Mouse (Mus musculus): ENCODE data around the gene Nop53. TPM values are rescaled to one million over a fixed set of nuclear protein-coding genes. Genes with fewer than 3 reads are reported as not detected.

The Nop53 gene
- 104 and 111 TPM in 2 replicates for polyA plus RNA-seq (2015; fragmentation: Nextera tagmentation; extraction: Ambion mirVana)

DNA sequence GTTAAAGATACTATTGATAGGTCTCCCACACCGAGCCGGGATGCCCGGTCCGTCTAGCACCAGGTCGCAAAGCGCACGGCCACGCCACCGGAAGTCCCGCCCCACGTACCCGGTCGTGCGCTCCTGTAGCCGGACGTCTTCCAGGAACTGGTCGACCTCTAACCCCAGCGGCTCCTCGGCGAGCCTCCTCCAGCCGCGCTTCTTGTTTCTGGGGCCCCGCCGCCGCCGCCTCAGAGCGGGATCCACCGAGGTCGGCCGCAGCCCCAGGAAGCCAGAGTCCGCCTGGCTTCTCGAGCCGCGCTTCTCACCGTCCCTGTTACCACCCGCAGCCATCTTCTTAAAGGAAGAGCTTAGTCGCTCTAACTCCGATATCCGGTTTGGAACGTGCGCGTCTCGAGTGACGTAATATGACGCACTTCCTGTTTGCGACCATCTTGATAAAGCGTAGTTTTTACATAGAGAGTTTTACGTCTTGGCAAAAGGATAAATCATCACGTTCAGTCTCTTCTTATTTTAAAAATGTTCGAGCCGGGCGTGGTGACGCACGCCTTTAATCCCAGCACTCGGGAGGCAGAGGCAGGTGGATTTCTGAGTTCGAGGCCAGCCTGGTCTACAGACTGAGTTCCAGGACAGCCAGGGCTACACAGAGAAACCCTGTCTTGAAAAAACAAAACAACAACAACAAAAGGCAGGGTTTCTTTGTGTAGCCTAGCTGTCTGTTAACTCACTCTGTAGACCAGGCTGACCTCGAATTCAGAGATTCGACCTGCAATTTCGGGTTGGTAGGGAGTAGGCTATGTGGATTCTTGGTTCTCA lies at the start of gene Nop53:
Nop53 (minus strand) TSS at position 354 of the 816 bp plus-strand sequence.
- Histone ChIP-seq H3K9me3 (ENCODE audit: control insufficient read depth, low read length) (no peaks in the 10 kb centered on the region), H3K36me3 (ENCODE audit: control insufficient read depth, insufficient read depth, low read length) (peaks cover 20% of the 10 kb centered on the region), H3K4me1 (ENCODE audit: control insufficient read depth, insufficient read depth, low read depth, low read length) (peaks cover 17% of the 10 kb centered on the region), H3K4me3 (ENCODE audit: low read length) (peak within 1 kb of the TSS; percentile 75), H3K4me2 (ENCODE audit: low read length) (peak within 1 kb of the TSS; percentile 95), H3K27ac (ENCODE audit: low read depth, low read length) (peak within 1 kb of the TSS; percentile 97), H3K27me3 (replicated peaks; ENCODE audit: control insufficient read depth, insufficient read depth, low read length) (no peaks in the 10 kb centered on the region), H3K9ac (ENCODE audit: low read depth, low read length) (peak within 1 kb of the TSS; percentile 82)
- ATAC-seq, result peak; percentile 95
- 2% methylated on average over 59 of the region's 59 CpGs for WGBS

DNA sequence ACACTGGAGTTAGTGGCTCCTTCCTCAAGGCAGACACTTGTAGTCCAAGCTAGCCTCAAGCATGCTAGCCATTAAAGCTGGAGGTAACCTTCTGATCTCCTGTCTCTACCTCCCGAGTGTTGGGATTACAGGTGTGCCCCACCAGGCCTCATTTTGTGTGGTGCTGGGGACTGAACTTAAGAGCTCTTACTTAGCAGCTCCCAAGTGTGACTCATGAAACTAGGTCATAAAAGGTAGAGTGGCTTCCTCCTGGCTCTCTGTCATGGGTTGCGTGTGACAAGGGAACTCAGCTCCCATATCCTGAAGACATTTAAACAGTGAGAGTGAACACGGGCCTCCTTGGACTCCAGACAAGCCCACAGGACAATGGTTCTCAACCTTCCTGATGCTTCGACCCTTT lies 47.9 kb upstream of the Nop53 start:
- 96% methylated on average over 4 of the region's 4 CpGs for WGBS
- Histone ChIP-seq H3K4me2 (ENCODE audit: low read length) (no peak overlapping the region), H3K9ac (ENCODE audit: low read depth, low read length) (no peak overlapping the region), H3K27ac (ENCODE audit: low read depth, low read length) (no peak overlapping the region), H3K9me3 (ENCODE audit: control insufficient read depth, low read length) (no peaks in the 10 kb centered on the region), H3K4me3 (ENCODE audit: low read length) (no peak overlapping the region), H3K4me1 (ENCODE audit: control insufficient read depth, insufficient read depth, low read depth, low read length) (no peaks in the 10 kb centered on the region), H3K27me3 (replicated peaks; ENCODE audit: control insufficient read depth, insufficient read depth, low read length) (no peaks in the 10 kb centered on the region), H3K36me3 (ENCODE audit: control insufficient read depth, insufficient read depth, low read length) (peaks cover 38% of the 10 kb centered on the region)
- ATAC-seq, result no peak

DNA sequence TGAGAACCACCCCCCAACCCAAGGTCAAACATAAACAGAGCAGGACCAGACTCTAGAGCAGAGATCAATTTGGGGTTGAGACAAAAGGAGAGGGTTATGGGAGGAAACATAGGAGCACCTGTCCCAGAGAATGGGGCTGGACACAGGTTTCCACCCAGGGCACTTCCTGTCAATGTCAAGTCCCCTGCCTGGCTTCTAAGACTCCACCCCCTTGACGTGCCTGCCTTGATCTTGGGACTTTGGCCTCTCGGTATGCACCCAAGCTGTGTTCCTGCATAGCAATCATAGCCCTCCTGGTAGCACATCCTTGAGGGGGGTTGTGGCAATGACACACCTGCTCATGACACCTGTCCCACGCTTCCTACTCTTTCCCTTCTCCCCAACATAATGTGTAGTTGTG lies 47.3 kb upstream of the Nop53 start:
- H3K4me1 ChIP-seq (ENCODE audit: control insufficient read depth, insufficient read depth, low read depth, low read length), result no peaks in the 10 kb centered on the region
- H3K4me3 ChIP-seq (ENCODE audit: low read length), result no peak overlapping the region
- H3K27me3 ChIP-seq (replicated peaks; ENCODE audit: control insufficient read depth, insufficient read depth, low read length), result no peaks in the 10 kb centered on the region
- 87% methylated on average over 3 of the region's 3 CpGs for WGBS
- no peak overlapping the region for H3K4me2 ChIP-seq (ENCODE audit: low read length)
- no peak overlapping the region for H3K9ac ChIP-seq (ENCODE audit: low read depth, low read length)
- peaks cover 45% of the 10 kb centered on the region for H3K36me3 ChIP-seq (ENCODE audit: control insufficient read depth, insufficient read depth, low read length)
- no peak overlapping the region for H3K27ac ChIP-seq (ENCODE audit: low read depth, low read length)
- no peaks in the 10 kb centered on the region for H3K9me3 ChIP-seq (ENCODE audit: control insufficient read depth, low read length)
- no peak for ATAC-seq

DNA sequence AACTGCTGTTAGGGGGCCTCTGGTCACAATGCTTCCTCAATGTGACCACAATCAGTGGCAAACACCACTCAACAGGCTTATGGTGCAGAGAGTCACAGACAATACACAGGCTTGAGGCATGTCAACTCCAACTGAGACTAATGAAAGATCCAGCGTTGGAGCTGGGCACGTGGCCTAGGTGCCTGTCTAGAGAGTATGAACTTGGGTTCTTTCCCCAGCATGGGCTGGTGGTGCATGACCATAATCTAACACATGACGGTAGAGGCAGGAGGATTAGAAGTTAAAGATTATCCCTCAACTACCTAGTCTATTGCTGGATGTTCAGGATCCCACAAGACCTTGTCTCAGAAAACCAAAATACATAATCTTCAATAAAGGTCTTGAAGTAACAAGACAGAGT lies 45.9 kb upstream of the Nop53 start:
- Histone ChIP-seq H3K27ac (ENCODE audit: low read depth, low read length) (no peak overlapping the region), H3K9ac (ENCODE audit: low read depth, low read length) (no peak overlapping the region), H3K27me3 (replicated peaks; ENCODE audit: control insufficient read depth, insufficient read depth, low read length) (no peaks in the 10 kb centered on the region), H3K9me3 (ENCODE audit: control insufficient read depth, low read length) (no peaks in the 10 kb centered on the region), H3K4me1 (ENCODE audit: control insufficient read depth, insufficient read depth, low read depth, low read length) (no peaks in the 10 kb centered on the region), H3K4me3 (ENCODE audit: low read length) (no peak overlapping the region), H3K36me3 (ENCODE audit: control insufficient read depth, insufficient read depth, low read length) (peaks cover 50% of the 10 kb centered on the region), H3K4me2 (ENCODE audit: low read length) (no peak overlapping the region)
- no peak for ATAC-seq
- 91% methylated on average over 3 of the region's 3 CpGs for WGBS

DNA sequence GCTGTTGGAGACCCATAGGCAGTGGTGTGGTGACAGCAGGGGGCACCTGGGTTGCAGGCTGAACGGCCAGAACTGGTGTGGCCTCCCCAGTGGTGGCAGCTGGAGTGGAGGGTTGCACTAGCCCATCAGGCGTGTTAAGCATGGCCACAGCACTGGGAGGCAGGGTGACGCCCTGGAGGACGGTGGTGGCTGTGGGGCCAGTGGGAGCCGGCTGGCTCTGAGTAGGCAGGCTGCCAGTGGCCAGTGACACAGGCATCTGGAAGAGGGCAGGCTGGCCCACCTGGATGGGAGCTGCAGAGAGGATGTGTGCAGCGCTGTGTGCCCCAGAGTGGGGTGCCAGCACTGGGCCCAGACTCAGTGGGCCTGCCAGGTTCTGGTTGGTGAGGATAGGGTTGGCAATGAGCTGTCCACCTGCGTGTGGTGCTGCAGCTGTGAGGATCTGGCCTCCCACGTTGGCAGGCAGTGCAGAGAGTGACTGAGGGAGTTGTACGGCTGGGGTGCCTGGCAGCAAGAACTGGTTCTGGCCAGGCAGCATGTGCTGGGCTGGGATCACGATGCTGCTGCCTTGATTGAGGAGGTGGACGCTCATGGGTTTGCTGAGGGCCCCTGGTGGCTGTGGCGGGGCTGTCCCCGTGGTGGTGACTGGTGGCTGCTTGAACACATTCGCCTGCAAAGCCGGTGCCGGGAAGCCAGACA lies 41.9 kb upstream of the Nop53 start:
- H3K27ac ChIP-seq (ENCODE audit: low read depth, low read length), result no peak overlapping the region
- 94% methylated on average over 15 of the region's 16 CpGs for WGBS
- H3K27me3 ChIP-seq (replicated peaks; ENCODE audit: control insufficient read depth, insufficient read depth, low read length), result no peaks in the 10 kb centered on the region
- H3K9ac ChIP-seq (ENCODE audit: low read depth, low read length), result no peak overlapping the region
- H3K9me3 ChIP-seq (ENCODE audit: control insufficient read depth, low read length), result no peaks in the 10 kb centered on the region
- H3K36me3 ChIP-seq (ENCODE audit: control insufficient read depth, insufficient read depth, low read length), result peaks cover 34% of the 10 kb centered on the region
- ATAC-seq, result peak; percentile 31; the same call in 1 of the 2 replicates
- H3K4me3 ChIP-seq (ENCODE audit: low read length), result no peak overlapping the region
- H3K4me1 ChIP-seq (ENCODE audit: control insufficient read depth, insufficient read depth, low read depth, low read length), result no peaks in the 10 kb centered on the region
- H3K4me2 ChIP-seq (ENCODE audit: low read length), result no peak overlapping the region

DNA sequence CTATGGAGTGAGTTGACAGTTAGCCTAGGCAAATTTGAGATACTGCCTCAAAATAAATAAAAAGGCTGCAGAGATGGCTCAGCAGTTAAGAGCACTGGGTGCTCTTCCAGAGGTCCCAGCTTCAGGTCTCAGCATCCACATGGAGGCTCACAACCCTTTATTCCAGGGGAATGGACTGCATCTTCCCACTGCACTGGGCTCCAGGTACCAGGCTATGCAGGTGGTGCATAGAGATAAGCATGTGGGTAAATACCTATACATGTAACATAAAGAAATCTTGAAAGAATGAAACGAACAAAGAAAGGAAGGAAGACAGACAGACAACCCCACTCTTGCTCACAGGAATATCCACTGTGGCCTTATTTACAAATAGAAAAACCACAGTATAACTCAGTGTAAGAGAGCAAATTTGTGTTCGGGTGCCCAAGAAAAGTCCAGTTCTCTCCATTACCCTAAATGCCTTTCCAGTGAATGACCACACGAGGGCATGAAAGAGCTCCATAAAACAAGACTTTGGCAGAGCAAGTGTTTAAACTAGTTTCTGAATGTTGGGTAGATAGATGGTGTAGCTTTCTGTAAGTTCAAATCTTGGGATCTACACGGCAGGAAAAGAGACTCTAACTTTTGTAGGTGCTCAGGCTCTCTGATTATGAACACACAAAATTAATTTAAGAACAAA lies 37.0 kb upstream of the Nop53 start:
- no peak for ATAC-seq
- 45% methylated on average over 4 of the region's 4 CpGs for WGBS
- Histone ChIP-seq H3K4me3 (ENCODE audit: low read length) (no peak overlapping the region), H3K27ac (ENCODE audit: low read depth, low read length) (no peak overlapping the region), H3K4me1 (ENCODE audit: control insufficient read depth, insufficient read depth, low read depth, low read length) (no peaks in the 10 kb centered on the region), H3K9me3 (ENCODE audit: control insufficient read depth, low read length) (no peaks in the 10 kb centered on the region), H3K36me3 (ENCODE audit: control insufficient read depth, insufficient read depth, low read length) (peaks cover 39% of the 10 kb centered on the region), H3K27me3 (replicated peaks; ENCODE audit: control insufficient read depth, insufficient read depth, low read length) (no peaks in the 10 kb centered on the region), H3K9ac (ENCODE audit: low read depth, low read length) (no peak overlapping the region), H3K4me2 (ENCODE audit: low read length) (no peak overlapping the region)

DNA sequence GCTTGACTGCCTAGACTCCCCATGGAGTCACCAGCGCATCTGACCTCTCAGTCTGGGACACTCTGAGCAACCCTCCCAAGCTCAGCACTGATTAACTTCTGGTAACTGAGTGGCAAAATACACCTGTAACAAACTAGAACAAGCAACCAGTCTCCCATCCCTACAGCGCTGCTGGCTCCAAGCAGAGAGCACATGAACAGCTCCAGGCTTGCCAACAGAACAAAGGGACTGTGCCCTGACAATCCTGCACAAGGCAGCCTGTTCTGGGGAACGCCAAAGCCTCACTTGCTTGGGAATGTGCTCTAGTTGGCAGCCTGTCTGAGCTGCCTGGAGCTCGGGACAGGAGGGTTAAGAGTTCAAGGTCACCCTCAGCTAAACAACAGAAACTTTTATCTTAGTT lies 35.7 kb upstream of the Nop53 start:
- H3K36me3 ChIP-seq (ENCODE audit: control insufficient read depth, insufficient read depth, low read length), result peaks cover 31% of the 10 kb centered on the region
- H3K9me3 ChIP-seq (ENCODE audit: control insufficient read depth, low read length), result no peaks in the 10 kb centered on the region
- no peak overlapping the region for H3K4me3 ChIP-seq (ENCODE audit: low read length)
- 81% methylated on average over 4 of the region's 4 CpGs for WGBS
- ATAC-seq, result no peak
- no peaks in the 10 kb centered on the region for H3K27me3 ChIP-seq (replicated peaks; ENCODE audit: control insufficient read depth, insufficient read depth, low read length)
- no peak overlapping the region for H3K27ac ChIP-seq (ENCODE audit: low read depth, low read length)
- H3K4me2 ChIP-seq (ENCODE audit: low read length), result no peak overlapping the region
- H3K9ac ChIP-seq (ENCODE audit: low read depth, low read length), result no peak overlapping the region
- H3K4me1 ChIP-seq (ENCODE audit: control insufficient read depth, insufficient read depth, low read depth, low read length), result no peaks in the 10 kb centered on the region

DNA sequence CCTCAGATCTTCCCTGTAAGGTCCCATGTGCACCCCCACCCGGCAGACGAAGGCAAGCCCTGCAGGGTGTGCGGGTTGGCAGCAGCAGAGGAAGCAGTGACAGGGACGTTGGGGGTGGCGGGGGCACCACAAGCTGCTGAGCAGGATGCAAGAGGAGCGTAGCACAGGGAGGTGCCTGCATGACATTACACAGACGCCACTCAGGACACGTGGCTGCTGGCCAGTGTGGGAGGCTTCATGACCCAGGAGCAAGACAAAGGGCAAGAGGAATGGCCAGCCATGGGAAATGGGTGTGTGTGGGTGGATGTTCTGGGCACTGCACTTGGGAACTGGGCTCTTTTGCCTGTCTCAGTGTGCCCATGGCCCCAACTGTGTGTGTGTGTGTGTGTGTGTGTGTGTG lies 34.4 kb upstream of the Nop53 start:
- Histone ChIP-seq H3K9ac (ENCODE audit: low read depth, low read length) (no peak overlapping the region), H3K4me2 (ENCODE audit: low read length) (no peak overlapping the region), H3K9me3 (ENCODE audit: control insufficient read depth, low read length) (no peaks in the 10 kb centered on the region), H3K4me3 (ENCODE audit: low read length) (no peak overlapping the region), H3K27me3 (replicated peaks; ENCODE audit: control insufficient read depth, insufficient read depth, low read length) (no peaks in the 10 kb centered on the region), H3K27ac (ENCODE audit: low read depth, low read length) (no peak overlapping the region), H3K36me3 (ENCODE audit: control insufficient read depth, insufficient read depth, low read length) (peaks cover 30% of the 10 kb centered on the region), H3K4me1 (ENCODE audit: control insufficient read depth, insufficient read depth, low read depth, low read length) (no peaks in the 10 kb centered on the region)
- WGBS, result 76% methylated on average over 8 of the region's 8 CpGs
- no peak for ATAC-seq

DNA sequence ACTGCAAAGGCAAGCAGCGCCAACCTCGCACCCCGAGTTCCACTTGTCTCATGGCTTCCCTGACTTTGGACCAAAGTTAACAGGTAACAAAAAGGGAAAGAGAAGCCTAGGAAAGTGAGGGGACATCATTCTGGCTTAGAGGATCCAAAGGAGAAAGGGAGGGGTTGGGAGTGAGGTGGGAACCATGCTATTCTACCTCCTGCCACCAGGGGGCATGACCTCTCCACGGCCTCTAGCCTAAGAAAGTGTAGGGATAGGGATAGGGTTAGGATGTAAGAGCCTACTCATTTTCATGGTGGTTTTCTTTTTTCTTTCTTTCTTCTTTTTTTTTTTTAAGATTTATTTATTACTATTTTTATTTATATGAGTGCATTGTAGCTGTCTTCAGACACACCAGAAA lies 30.0 kb upstream of the Nop53 start:
- ATAC-seq, result no peak
- Histone ChIP-seq H3K36me3 (ENCODE audit: control insufficient read depth, insufficient read depth, low read length) (peaks cover 51% of the 10 kb centered on the region), H3K27ac (ENCODE audit: low read depth, low read length) (no peak overlapping the region), H3K4me2 (ENCODE audit: low read length) (no peak overlapping the region), H3K9ac (ENCODE audit: low read depth, low read length) (no peak overlapping the region), H3K27me3 (replicated peaks; ENCODE audit: control insufficient read depth, insufficient read depth, low read length) (no peaks in the 10 kb centered on the region), H3K4me1 (ENCODE audit: control insufficient read depth, insufficient read depth, low read depth, low read length) (no peaks in the 10 kb centered on the region), H3K9me3 (ENCODE audit: control insufficient read depth, low read length) (no peaks in the 10 kb centered on the region), H3K4me3 (ENCODE audit: low read length) (no peak overlapping the region)
- 78% methylated on average over 4 of the region's 4 CpGs for WGBS
